Mouse (Mus musculus) splenic B cell, adult 2 months (primary cell): Measurements from ENCODE around the gene Alox12e.
A peak's percentile ranks its signal among the peaks of the same experiment; 100 is the strongest.

Source experiments
- DNase-seq: peaks from one replicate; pipeline ENCODE4 v3.0.0-alpha.2; 2011; ENCODE audit warnings: low read depth, low spot score
- H3K27me3 ChIP-seq: 2 replicates; pipeline ENCODE4 v1.6.1; 2012; ENCODE audit warnings: mild to moderate bottlenecking, low read length, moderate library complexity, mixed read lengths; ENCODE audit not compliant: control insufficient read depth, poor library complexity, insufficient read depth, severe bottlenecking
- H3K36me3 ChIP-seq: 2 replicates; pipeline ENCODE4 v1.6.1; 2012; ENCODE audit warnings: mild to moderate bottlenecking, low read length, moderate library complexity, mixed read lengths; ENCODE audit not compliant: control insufficient read depth, poor library complexity, insufficient read depth, severe bottlenecking

The Alox12e gene

DNA sequence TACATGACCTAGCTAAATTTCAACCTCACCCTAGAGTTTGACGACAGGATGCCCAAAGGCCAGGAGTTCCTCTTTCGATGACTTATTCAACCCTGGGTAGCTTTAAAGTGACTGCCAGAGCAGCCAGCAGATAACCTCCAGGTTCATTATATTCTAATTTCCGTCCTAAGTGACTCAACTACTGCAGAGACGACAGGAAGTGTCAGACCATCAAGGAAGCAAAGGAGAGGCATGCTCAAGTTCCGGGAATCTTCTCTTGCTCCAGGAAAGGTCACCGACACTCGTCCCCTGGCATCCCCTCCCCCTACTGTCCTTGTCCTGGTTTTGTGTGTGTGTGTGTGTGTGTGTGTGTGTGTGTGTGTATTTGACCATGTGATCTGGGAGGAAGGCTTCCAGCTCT lies 16.3 kb downstream of the Alox12e start:
- no peaks in the 10 kb centered on the region for H3K36me3 ChIP-seq
- peak; percentile 65 for DNase-seq
- no peaks in the 10 kb centered on the region for H3K27me3 ChIP-seq

DNA sequence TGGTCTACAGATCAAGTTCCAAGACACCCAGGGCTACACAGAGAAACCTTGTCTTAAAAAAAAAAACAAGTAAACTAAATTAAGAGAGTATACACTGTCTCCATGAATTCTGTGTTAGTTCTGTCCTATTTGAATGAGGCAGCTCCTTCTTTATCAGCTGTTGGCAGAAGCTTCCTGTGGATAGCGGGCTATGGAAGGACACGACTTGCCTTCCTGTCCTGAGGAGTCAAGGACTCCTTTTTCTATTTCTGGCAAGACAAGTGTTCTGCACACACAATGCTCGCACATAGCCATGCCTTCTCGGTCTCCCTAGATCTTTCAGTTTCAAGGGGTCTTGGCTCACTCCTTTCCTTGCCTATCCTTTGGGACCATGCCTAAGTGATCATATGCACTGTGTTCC lies 20.1 kb downstream of the Alox12e start:
- no peak for DNase-seq
- Histone ChIP-seq H3K36me3 (no peaks in the 10 kb centered on the region), H3K27me3 (no peaks in the 10 kb centered on the region)

DNA sequence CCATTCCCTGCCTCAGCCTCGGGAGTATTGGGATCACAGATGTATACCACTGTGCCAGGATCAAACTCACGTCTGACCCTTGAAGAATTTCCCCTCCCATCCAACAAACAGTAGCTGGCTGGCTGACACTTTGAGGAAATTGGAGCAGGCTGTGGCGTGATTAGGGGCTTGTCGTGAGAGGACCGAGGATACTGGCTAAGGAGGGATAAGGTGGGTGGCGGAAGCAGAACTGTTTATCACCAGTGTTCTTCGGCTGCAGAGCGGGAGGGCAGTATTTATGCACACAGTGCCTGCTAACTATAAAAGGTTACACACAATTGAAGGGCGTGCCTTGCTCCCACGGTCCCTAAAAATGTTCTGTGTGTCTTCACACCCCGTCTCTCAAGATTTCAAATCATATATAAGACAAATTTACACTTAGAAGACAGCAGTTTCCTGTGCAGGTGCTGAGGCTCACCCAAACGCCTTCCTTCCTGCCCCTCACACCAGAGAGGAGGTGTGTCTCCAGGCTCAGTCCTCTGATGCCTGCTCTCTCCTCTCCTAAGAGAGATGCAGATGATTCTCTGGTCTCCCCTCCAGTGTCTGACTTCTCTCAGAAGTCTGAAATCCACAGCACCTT lies 24.5 kb downstream of the Alox12e start:
- no peaks in the 10 kb centered on the region for H3K27me3 ChIP-seq
- DNase-seq = peak; percentile 12
- no peaks in the 10 kb centered on the region for H3K36me3 ChIP-seq

DNA sequence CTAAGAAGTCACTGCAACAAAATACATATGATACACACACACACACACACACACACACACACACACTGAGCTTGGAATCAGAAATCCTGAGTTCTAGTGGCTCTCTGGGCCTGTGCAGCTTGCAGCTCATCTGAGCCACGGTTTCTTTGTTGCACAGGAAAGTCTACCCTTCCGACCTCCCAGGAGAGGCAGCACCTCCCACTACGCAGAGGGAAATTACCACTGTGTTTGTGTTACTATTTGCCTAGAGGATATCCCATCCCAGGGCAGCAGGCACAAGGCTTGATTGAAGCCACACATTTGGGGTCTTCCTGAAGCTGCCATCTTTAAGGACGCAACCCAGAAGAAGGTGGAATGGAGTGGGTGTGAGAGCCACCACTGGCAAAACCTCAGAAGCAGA lies 25.0 kb downstream of the Alox12e start:
- Histone ChIP-seq H3K27me3 (no peaks in the 10 kb centered on the region), H3K36me3 (no peaks in the 10 kb centered on the region)
- DNase-seq = no peak

DNA sequence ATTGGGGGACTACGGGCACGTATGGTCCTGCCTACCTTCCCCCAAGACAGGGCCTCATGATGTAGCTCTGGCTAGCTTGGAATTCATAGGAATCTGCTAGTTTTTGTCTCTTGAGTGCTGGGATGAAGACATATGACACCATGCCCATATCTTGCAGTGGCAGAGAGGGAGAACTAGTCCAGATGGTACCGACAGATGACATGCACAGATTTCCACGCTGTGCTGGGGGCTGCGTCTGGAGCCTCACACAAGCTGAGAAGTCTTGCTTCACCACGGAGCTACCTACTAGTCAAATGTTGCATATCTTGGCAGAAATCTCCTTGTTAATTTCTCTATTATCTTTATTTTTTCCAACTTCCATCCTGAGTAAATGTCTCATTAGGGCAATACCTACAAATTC lies 28.5 kb downstream of the Alox12e start:
- no peak for DNase-seq
- H3K36me3 ChIP-seq = no peaks in the 10 kb centered on the region
- H3K27me3 ChIP-seq = no peaks in the 10 kb centered on the region

DNA sequence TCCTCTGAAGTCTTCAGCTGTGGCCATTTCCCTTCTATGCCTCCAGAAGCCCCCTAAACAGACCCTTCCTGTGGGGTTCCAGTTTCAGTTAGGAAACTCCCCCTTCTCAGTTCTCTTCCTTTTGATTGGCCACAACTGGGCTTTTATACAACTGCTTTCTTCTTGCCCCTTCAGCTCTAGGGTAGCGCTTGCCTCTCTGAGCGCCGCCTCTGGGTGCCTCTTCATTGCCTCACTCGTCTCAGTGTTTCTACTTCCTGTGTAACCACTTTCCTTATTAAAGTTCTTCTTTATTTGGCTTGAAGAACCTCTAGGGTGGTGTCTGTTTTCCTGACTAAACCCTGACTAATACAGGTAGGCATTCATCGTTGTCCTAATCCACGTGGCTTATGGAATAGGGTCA lies 31.2 kb downstream of the Alox12e start:
- no peak for DNase-seq
- Histone ChIP-seq H3K27me3 (no peaks in the 10 kb centered on the region), H3K36me3 (no peaks in the 10 kb centered on the region)

DNA sequence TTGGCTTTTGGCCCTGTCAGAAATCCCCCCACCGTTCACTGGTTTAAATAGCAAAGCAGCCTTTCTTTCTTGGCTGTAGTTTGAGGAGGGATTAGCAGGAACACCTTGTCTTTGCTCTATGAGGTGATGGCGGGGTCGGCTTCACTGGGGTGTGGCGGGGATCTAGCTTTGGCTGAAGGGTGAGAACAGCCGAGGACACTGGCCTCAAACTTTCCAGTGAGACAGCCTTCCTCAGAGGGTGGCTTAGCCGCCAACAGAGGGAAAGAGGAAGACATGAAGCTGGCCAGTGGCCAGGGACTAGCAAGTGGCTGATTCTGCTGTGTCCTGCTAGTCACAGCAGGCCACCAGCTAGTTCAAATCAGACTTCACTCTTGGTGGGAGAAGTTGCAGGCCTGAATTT lies 33.2 kb downstream of the Alox12e start:
- no peak for DNase-seq
- Histone ChIP-seq H3K36me3 (no peaks in the 10 kb centered on the region), H3K27me3 (no peaks in the 10 kb centered on the region)

DNA sequence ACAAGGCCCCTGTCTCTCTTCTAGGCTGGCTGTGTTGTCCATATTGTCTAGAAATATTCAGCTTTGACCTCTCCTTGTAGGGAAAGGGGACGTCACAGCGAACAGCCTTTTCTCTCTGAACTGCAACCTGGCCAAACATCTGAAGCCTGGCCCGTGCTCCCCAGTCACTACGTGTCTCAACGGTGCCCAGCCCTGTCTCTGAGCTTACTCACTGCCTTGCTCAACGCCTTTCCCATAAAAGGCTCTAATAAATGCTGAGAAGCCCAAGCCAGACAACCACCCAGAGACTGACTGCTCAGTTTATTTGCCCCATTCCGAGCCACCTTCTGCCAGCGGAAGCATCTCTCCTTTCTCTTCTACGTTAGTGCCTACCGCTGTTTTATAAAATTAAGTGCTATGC lies 34.3 kb downstream of the Alox12e start:
- H3K36me3 ChIP-seq = no peaks in the 10 kb centered on the region
- no peaks in the 10 kb centered on the region; the same call in 1 of the 2 replicates for H3K27me3 ChIP-seq
- DNase-seq = no peak

DNA sequence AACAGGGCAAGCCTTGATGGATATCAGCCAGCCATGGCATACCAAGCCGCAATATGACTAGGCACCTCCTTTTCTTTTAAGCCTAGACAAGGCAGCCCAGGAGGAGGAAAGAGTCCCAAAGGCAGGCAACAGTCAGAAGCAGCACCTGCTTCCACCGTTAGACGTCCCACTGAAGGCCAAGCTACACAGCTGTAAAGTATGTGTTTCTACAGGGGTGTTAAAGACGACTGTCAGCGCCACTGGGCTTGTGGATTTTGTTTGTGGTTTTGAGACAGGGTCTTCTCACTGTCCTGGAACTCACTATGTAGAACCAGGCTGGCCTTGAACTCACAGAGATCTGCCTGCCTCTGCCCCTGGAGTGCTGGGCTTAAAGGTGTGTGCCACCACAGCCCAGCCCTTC lies 36.7 kb downstream of the Alox12e start:
- no peak for DNase-seq
- no peaks in the 10 kb centered on the region; the same call in 1 of the 2 replicates for H3K27me3 ChIP-seq
- H3K36me3 ChIP-seq = no peaks in the 10 kb centered on the region; the same call in 1 of the 2 replicates

DNA sequence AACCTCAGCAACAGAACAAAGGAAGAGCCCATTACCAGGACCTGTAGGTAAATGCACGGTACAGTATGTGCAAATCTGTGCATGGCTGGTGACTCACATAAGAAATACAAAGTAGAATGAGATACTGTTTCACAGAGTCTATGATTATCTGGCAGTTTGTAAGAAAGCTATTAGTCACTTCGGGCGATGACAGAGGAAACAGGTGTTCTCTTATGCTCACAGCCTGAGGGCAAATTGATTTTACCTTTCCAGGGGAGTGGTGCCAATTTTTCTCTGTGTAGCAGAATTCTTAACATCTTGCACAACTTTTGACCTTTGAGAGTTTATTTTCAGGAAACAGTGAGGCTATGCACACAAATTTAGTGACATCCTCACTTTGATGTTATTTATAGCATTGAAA lies 37.7 kb downstream of the Alox12e start:
- DNase-seq = no peak
- no peaks in the 10 kb centered on the region; the same call in 1 of the 2 replicates for H3K27me3 ChIP-seq

DNA sequence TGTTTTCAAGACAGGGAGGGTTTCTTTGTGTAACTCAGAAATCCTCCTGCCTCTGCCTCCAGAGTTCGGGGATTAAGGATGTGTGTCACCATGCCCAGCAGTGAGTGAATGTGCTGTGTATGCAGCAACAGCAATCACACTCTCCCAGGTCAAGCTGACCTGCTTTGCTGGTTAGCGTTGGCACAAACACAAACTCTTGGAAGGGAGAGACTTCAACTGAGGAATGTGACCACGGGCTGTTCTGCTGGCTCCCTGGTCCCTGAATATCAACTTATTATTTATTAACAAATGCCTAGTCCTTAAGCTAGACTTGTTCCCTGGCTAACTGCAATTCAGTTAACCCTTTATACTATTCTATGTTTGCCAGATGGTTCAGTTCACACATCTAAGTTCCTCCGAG lies 38.8 kb downstream of the Alox12e start:
- DNase-seq = no peak
- no peaks in the 10 kb centered on the region; the same call in 1 of the 2 replicates for H3K27me3 ChIP-seq
- H3K36me3 ChIP-seq = no peaks in the 10 kb centered on the region; the same call in 1 of the 2 replicates

More for the DNA sequence above, 37.7 kb downstream of the Alox12e start:
- H3K36me3 ChIP-seq = no peaks in the 10 kb centered on the region; the same call in 1 of the 2 replicates

DNA sequence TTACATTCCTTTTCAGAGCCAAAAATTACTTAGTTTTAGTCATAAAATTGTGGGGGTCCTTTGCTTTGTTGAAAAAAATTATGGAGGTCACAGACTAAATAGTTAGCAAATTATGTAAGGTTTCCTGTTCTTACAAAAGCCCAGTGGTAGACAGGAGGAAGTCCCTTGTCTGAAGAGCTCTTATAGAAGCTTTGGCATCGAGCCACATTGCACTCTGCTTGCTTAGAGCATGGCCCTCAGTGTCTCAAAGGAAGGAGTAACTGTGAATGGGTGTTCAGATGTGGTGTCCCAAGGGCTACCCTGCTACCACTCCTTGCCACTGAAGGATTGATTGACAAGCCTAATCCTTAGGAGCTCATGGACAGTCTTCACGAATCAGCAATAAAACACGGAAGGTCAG lies 42.0 kb downstream of the Alox12e start:
- DNase-seq = no peak
- no peaks in the 10 kb centered on the region; the same call in 1 of the 2 replicates for H3K27me3 ChIP-seq
- H3K36me3 ChIP-seq = no peaks in the 10 kb centered on the region; the same call in 1 of the 2 replicates

DNA sequence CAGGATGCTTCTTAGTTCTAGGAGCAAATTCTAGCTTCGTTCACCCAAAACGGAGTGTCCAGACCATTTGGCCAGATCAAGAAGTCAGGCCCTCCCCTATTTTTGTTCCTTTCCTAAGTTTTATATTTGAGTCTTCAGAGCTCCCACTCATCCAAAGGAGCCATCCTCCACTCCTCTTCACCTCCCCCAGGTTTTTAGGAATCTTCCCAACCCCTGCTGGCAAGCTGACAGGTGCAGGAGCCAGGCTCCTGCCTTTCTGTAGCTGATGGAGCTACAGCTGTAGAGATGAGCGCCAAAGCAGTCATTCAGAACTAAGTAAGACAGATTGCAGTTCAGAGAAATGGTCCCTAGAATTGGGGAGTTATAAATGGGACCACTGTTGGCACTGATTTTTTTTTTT lies 43.5 kb downstream of the Alox12e start:
- Histone ChIP-seq H3K36me3 (no peaks in the 10 kb centered on the region; the same call in 1 of the 2 replicates), H3K27me3 (no peaks in the 10 kb centered on the region; the same call in 1 of the 2 replicates)
- DNase-seq = no peak

DNA sequence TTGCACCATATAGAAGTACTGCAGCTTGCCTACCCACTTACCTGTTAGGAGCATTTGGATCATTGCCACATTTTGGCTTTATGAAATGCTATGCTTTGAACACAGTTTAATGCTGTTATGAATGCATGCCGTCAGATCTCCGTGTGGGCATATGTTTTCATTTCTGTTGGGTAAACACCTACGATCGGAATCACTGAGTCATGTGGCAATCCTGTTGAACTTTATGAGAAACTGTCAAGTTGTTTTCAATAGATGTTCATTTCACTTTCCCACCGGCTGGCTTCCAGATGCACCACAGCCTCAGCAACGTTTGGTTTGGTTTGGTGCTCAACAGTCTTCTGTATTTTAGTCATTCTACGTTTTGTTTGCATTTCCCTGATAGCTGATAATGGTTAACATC lies 50.8 kb downstream of the Alox12e start:
- no peak for DNase-seq
- Histone ChIP-seq H3K36me3 (no peaks in the 10 kb centered on the region), H3K27me3 (no peaks in the 10 kb centered on the region)

DNA sequence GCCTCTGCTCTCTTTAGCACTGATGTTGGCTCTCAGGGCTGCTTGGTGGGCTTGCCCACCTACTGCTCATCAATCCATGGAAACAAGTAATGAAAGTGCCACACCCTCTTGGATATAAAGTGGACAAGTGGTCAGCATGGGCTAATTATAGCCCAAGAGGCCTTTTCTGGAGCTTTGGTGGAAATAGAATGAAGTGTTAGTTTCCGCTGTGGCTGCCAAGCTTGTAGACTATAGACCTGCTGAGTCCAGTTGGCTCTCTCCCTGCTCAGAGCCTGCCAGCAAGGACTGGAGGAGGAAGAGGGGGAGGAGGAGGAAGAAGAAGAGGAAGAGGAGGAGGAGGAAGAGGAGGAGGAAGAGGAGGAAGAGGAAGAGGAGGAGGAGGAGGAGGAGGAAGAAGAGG lies 56.0 kb downstream of the Alox12e start:
- no peak for DNase-seq
- Histone ChIP-seq H3K36me3 (no peaks in the 10 kb centered on the region), H3K27me3 (no peaks in the 10 kb centered on the region)

DNA sequence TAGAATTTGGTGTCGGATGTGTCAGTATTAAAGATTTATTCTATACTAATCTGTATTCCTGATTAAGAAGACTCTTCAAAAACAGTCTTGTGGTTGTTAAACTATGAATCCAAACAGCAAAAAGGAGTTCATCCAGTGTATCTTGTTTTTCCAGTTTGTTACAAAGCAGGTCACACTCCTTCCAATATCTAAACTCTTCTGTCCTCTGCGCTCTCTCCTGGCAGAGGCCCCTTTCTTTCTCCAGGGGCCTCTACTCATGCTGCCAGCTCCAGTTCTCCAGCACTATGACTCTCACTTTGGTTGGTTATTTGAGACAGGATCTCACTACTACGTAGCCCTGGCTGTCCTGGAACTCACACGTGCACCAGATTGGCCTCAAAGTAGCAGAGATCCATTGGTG lies 56.6 kb downstream of the Alox12e start:
- no peaks in the 10 kb centered on the region for H3K36me3 ChIP-seq

More for the DNA sequence above, 56.6 kb downstream of the Alox12e start:
- H3K27me3 ChIP-seq = no peaks in the 10 kb centered on the region
- no peak for DNase-seq
